Mouse (Mus musculus): ENCODE measurements around the gene C1qtnf1. TPM values are rescaled to one million over a fixed set of nuclear protein-coding genes. Genes with fewer than 3 reads are reported as not detected.
A peak's percentile ranks its signal among the peaks of the same experiment; 100 is the strongest.
"Not testable (repeated sequence)": the region's sequence is repeated elsewhere in the genome, so short reads cannot be mapped to it uniquely, and the experiment has no call there.

C1qtnf1 gene
- polyA plus RNA-seq (2015; fragmentation: Nextera tagmentation; extraction: Ambion mirVana) = 2.0 and 2.5 TPM in 2 replicates

- H3K4me1 ChIP-seq (ENCODE audit: control insufficient read depth, low read depth, low read length) = no peaks in the 10 kb centered on the region
Measured at GRCm38 (mm10) chr11:118427986-118428385, at the start of gene C1qtnf1. Gene C1qtnf1, plus strand, starts transcription at chr11:118428203.

GRCm38 (mm10) chr11:118378656-118379055 is 49.3 kb upstream of the C1qtnf1 start:
- WGBS (ENCODE audit: insufficient replicate concordance) = 62% methylated on average over 6 of the region's 6 CpGs
- H3K9me3 ChIP-seq (replicated peaks; ENCODE audit: control insufficient read depth, low read length) = no peaks in the 10 kb centered on the region
- ATAC-seq (ENCODE audit: low read depth) = no peak

More at GRCm38 (mm10) chr11:118427986-118428385, at the start of gene C1qtnf1:
- H3K4me2 ChIP-seq (ENCODE audit: low read depth, low read length) = no peak within 1 kb of the TSS
- H3K27me3 ChIP-seq (ENCODE audit: control insufficient read depth, insufficient read depth, low read depth, low read length) = peaks cover 8% of the 10 kb centered on the region
- WGBS (ENCODE audit: insufficient replicate concordance) = 2% methylated on average over 8 of the region's 8 CpGs
- H3K27ac ChIP-seq (ENCODE audit: low read length) = 0 out of 2 replicates have a peak within 1 kb of the TSS, but pooled peaks have one; percentile 17
- no peak for ATAC-seq (ENCODE audit: low read depth)
- H3K4me3 ChIP-seq (ENCODE audit: low read depth, low read length) = peak within 1 kb of the TSS; percentile 20; the same call in 1 of the 2 replicates
- H3K9me3 ChIP-seq (replicated peaks; ENCODE audit: control insufficient read depth, low read length) = no peaks in the 10 kb centered on the region
- H3K36me3 ChIP-seq (ENCODE audit: control insufficient read depth, insufficient read depth) = no peaks in the 10 kb centered on the region
- no peak within 1 kb of the TSS for H3K9ac ChIP-seq (ENCODE audit: low read depth, low read length)

GRCm38 (mm10) chr11:118379251-118380009 is 48.6 kb upstream of the C1qtnf1 start:
- Histone ChIP-seq H3K9ac (ENCODE audit: low read depth, low read length) (no peak overlapping the region), H3K4me1 (ENCODE audit: control insufficient read depth, low read depth, low read length) (no peaks in the 10 kb centered on the region), H3K36me3 (ENCODE audit: control insufficient read depth, insufficient read depth) (no peaks in the 10 kb centered on the region), H3K27ac (ENCODE audit: low read length) (no peak overlapping the region), H3K9me3 (replicated peaks; ENCODE audit: control insufficient read depth, low read length) (no peaks in the 10 kb centered on the region), H3K27me3 (ENCODE audit: control insufficient read depth, insufficient read depth, low read depth, low read length) (no peaks in the 10 kb centered on the region), H3K4me3 (ENCODE audit: low read depth, low read length) (no peak overlapping the region), H3K4me2 (ENCODE audit: low read depth, low read length) (no peak overlapping the region)
- no peak for ATAC-seq (ENCODE audit: low read depth)
- 35% methylated on average over 11 of the region's 11 CpGs for WGBS (ENCODE audit: insufficient replicate concordance)

More at GRCm38 (mm10) chr11:118378656-118379055, 49.3 kb upstream of the C1qtnf1 start:
- Histone ChIP-seq H3K4me1 (ENCODE audit: control insufficient read depth, low read depth, low read length) (no peaks in the 10 kb centered on the region), H3K9ac (ENCODE audit: low read depth, low read length) (no peak overlapping the region), H3K4me2 (ENCODE audit: low read depth, low read length) (no peak overlapping the region), H3K36me3 (ENCODE audit: control insufficient read depth, insufficient read depth) (no peaks in the 10 kb centered on the region), H3K4me3 (ENCODE audit: low read depth, low read length) (no peak overlapping the region), H3K27me3 (ENCODE audit: control insufficient read depth, insufficient read depth, low read depth, low read length) (no peaks in the 10 kb centered on the region), H3K27ac (ENCODE audit: low read length) (no peak overlapping the region)

GRCm38 (mm10) chr11:118387816-118388215 is 40.2 kb upstream of the C1qtnf1 start:
- H3K9ac ChIP-seq (ENCODE audit: low read depth, low read length); H3K4me3 ChIP-seq (ENCODE audit: low read depth, low read length); H3K27ac ChIP-seq (ENCODE audit: low read length); H3K9me3 ChIP-seq (replicated peaks; ENCODE audit: control insufficient read depth, low read length); ATAC-seq (ENCODE audit: low read depth); H3K4me1 ChIP-seq (ENCODE audit: control insufficient read depth, low read depth, low read length); H3K4me2 ChIP-seq (ENCODE audit: low read depth, low read length); H3K27me3 ChIP-seq (ENCODE audit: control insufficient read depth, insufficient read depth, low read depth, low read length); H3K36me3 ChIP-seq (ENCODE audit: control insufficient read depth, insufficient read depth): not testable (repeated sequence)
- WGBS (ENCODE audit: insufficient replicate concordance) = 80% methylated on average over 13 of the region's 13 CpGs

- no peaks in the 10 kb centered on the region for H3K27me3 ChIP-seq (ENCODE audit: control insufficient read depth, insufficient read depth, low read depth, low read length)
- 51% methylated on average over 5 of the region's 5 CpGs for WGBS (ENCODE audit: insufficient replicate concordance)
- no peak overlapping the region for H3K4me3 ChIP-seq (ENCODE audit: low read depth, low read length)
- ATAC-seq (ENCODE audit: low read depth) = no peak
- no peaks in the 10 kb centered on the region for H3K9me3 ChIP-seq (replicated peaks; ENCODE audit: control insufficient read depth, low read length)
- peaks cover 10% of the 10 kb centered on the region for H3K36me3 ChIP-seq (ENCODE audit: control insufficient read depth, insufficient read depth)
- no peaks in the 10 kb centered on the region for H3K4me1 ChIP-seq (ENCODE audit: control insufficient read depth, low read depth, low read length)
- H3K27ac ChIP-seq (ENCODE audit: low read length) = no peak overlapping the region
- no peak overlapping the region for H3K9ac ChIP-seq (ENCODE audit: low read depth, low read length)
- H3K4me2 ChIP-seq (ENCODE audit: low read depth, low read length) = no peak overlapping the region
Measured at GRCm38 (mm10) chr11:118393991-118394390, 34.0 kb upstream of the C1qtnf1 start.

GRCm38 (mm10) chr11:118394538-118394937 is 33.5 kb upstream of the C1qtnf1 start:
- peaks cover under 1% of the 10 kb centered on the region; the same call in 1 of the 2 replicates for H3K4me1 ChIP-seq (ENCODE audit: control insufficient read depth, low read depth, low read length)

GRCm38 (mm10) chr11:118397806-118398530 is 30.0 kb upstream of the C1qtnf1 start:
- H3K36me3 ChIP-seq (ENCODE audit: control insufficient read depth, insufficient read depth) = peaks cover 10% of the 10 kb centered on the region
- 79% methylated on average over 26 of the region's 26 CpGs for WGBS (ENCODE audit: insufficient replicate concordance)
- no peak for ATAC-seq (ENCODE audit: low read depth)
- no peak overlapping the region for H3K4me3 ChIP-seq (ENCODE audit: low read depth, low read length)
- H3K4me1 ChIP-seq (ENCODE audit: control insufficient read depth, low read depth, low read length) = peaks cover 15% of the 10 kb centered on the region
- H3K27ac ChIP-seq (ENCODE audit: low read length) = no peak overlapping the region
- no peak overlapping the region for H3K9ac ChIP-seq (ENCODE audit: low read depth, low read length)
- no peaks in the 10 kb centered on the region for H3K9me3 ChIP-seq (replicated peaks; ENCODE audit: control insufficient read depth, low read length)
- no peak overlapping the region for H3K4me2 ChIP-seq (ENCODE audit: low read depth, low read length)
- no peaks in the 10 kb centered on the region for H3K27me3 ChIP-seq (ENCODE audit: control insufficient read depth, insufficient read depth, low read depth, low read length)

More at GRCm38 (mm10) chr11:118394538-118394937, 33.5 kb upstream of the C1qtnf1 start:
- Histone ChIP-seq H3K27ac (ENCODE audit: low read length) (no peak overlapping the region), H3K36me3 (ENCODE audit: control insufficient read depth, insufficient read depth) (peaks cover 10% of the 10 kb centered on the region), H3K4me2 (ENCODE audit: low read depth, low read length) (no peak overlapping the region), H3K9me3 (replicated peaks; ENCODE audit: control insufficient read depth, low read length) (no peaks in the 10 kb centered on the region), H3K27me3 (ENCODE audit: control insufficient read depth, insufficient read depth, low read depth, low read length) (no peaks in the 10 kb centered on the region), H3K9ac (ENCODE audit: low read depth, low read length) (no peak overlapping the region), H3K4me3 (ENCODE audit: low read depth, low read length) (no peak overlapping the region)
- WGBS (ENCODE audit: insufficient replicate concordance) = 61% methylated on average over 6 of the region's 6 CpGs
- no peak for ATAC-seq (ENCODE audit: low read depth)

GRCm38 (mm10) chr11:118399891-118400565 is 28.0 kb upstream of the C1qtnf1 start:
- H3K4me1 ChIP-seq (ENCODE audit: control insufficient read depth, low read depth, low read length) = peaks cover 15% of the 10 kb centered on the region
- 0 out of 2 replicates have a peak, but pooled peaks have one; percentile 3 for ATAC-seq (ENCODE audit: low read depth)
- H3K27ac ChIP-seq (ENCODE audit: low read length) = no peak overlapping the region
- H3K9ac ChIP-seq (ENCODE audit: low read depth, low read length) = no peak overlapping the region
- 15% methylated on average over 5 of the region's 5 CpGs for WGBS (ENCODE audit: insufficient replicate concordance)
- H3K27me3 ChIP-seq (ENCODE audit: control insufficient read depth, insufficient read depth, low read depth, low read length) = no peaks in the 10 kb centered on the region
- H3K4me2 ChIP-seq (ENCODE audit: low read depth, low read length) = peak overlapping the region; percentile 51
- no peak overlapping the region for H3K4me3 ChIP-seq (ENCODE audit: low read depth, low read length)
- H3K9me3 ChIP-seq (replicated peaks; ENCODE audit: control insufficient read depth, low read length) = no peaks in the 10 kb centered on the region
- peaks cover 10% of the 10 kb centered on the region for H3K36me3 ChIP-seq (ENCODE audit: control insufficient read depth, insufficient read depth)
